Mouse (Mus musculus) megakaryocyte, embryonic 14.5 days (primary cell): ENCODE measurements at regions not wholly inside any gene's neighbourhood (a gene's known extent, or its start where the extent isn't known, plus 50 kb on each side); places are given as distances from the start of the nearest gene placed in this dataset.

Experiments
- FLI1 ChIP-seq: IDR thresholded peaks from 2 replicates; pipeline ENCODE4 v1.6.1; 2012; ENCODE audit warnings: low read length, inconsistent platforms, mixed read lengths
- GATA1 ChIP-seq: IDR thresholded peaks from 3 replicates; pipeline ENCODE4 v1.6.1; 2012; ENCODE audit warnings: mixed read lengths, low read length, inconsistent platforms, borderline replicate concordance

- TF ChIP-seq GATA1 (no peak), FLI1 (no peak)
Measured at GRCm38 (mm10) chr10:117498497-117498896, 118.7 kb upstream of the Cpsf6 start.
